Mouse (Mus musculus): ENCODE results near the gene Ndc1.
"Not testable (repeated sequence)": the region's sequence is repeated elsewhere in the genome, so short reads cannot be mapped to it uniquely, and the experiment has no call there.

The Ndc1 gene

GRCm38 (mm10) chr4:107364190-107364639, 3.4 kb upstream of the Ndc1 start:
- DNase-seq (ENCODE audit: low spot score) = no peak

- DNase-seq (ENCODE audit: low spot score) = not testable (repeated sequence)
Observed at GRCm38 (mm10) chr4:107366408-107366807, 1.2 kb upstream of the Ndc1 start.

GRCm38 (mm10) chr4:107372304-107372703, 4.7 kb downstream of the Ndc1 start:
- DNase-seq (ENCODE audit: low spot score) = no peak

- DNase-seq (ENCODE audit: low spot score) = no peak
Observed at GRCm38 (mm10) chr4:107374677-107375076, 7.1 kb downstream of the Ndc1 start.

GRCm38 (mm10) chr4:107378954-107379353, 11.4 kb downstream of the Ndc1 start:
- DNase-seq (ENCODE audit: low spot score) = no peak

- DNase-seq (ENCODE audit: low spot score) = no peak
Observed at GRCm38 (mm10) chr4:107380871-107381270, 13.3 kb downstream of the Ndc1 start.

- DNase-seq (ENCODE audit: low spot score) = no peak
Observed at GRCm38 (mm10) chr4:107387038-107387437, 19.5 kb downstream of the Ndc1 start.

- DNase-seq (ENCODE audit: low spot score) = no peak
Observed at GRCm38 (mm10) chr4:107387465-107387864, 19.9 kb downstream of the Ndc1 start.

GRCm38 (mm10) chr4:107388291-107388690, 20.7 kb downstream of the Ndc1 start:
- no peak for DNase-seq (ENCODE audit: low spot score)

- DNase-seq (ENCODE audit: low spot score) = no peak
Observed at GRCm38 (mm10) chr4:107389345-107389744, 21.8 kb downstream of the Ndc1 start.

- no peak for DNase-seq (ENCODE audit: low spot score)
Observed at GRCm38 (mm10) chr4:107393771-107394170, 26.2 kb downstream of the Ndc1 start.

- no peak for DNase-seq (ENCODE audit: low spot score)
Observed at GRCm38 (mm10) chr4:107420202-107420601, 52.6 kb downstream of the Ndc1 start.

GRCm38 (mm10) chr4:107421711-107422110, 54.1 kb downstream of the Ndc1 start:
- DNase-seq (ENCODE audit: low spot score) = no peak

GRCm38 (mm10) chr4:107422176-107422575, 54.6 kb downstream of the Ndc1 start:
- peak; percentile 41 for DNase-seq (ENCODE audit: low spot score)

GRCm38 (mm10) chr4:107425616-107426015, 58.0 kb downstream of the Ndc1 start:
- DNase-seq (ENCODE audit: low spot score) = no peak

- DNase-seq (ENCODE audit: low spot score) = no peak
Observed at GRCm38 (mm10) chr4:107426631-107427030, 59.0 kb downstream of the Ndc1 start.

- peak; percentile 24 for DNase-seq (ENCODE audit: low spot score)
Observed at GRCm38 (mm10) chr4:107432717-107433116, 65.1 kb downstream of the Ndc1 start.

GRCm38 (mm10) chr4:107433998-107434355, 66.4 kb downstream of the Ndc1 start:
- DNase-seq (ENCODE audit: low spot score) = no peak

GRCm38 (mm10) chr4:107434356-107435237, 67.0 kb downstream of the Ndc1 start, which contains the start of gene Glis1:
Glis1 (plus strand) TSS chr4:107434591.
- peak; percentile 33 for DNase-seq (ENCODE audit: low spot score)

- DNase-seq (ENCODE audit: low spot score) = no peak
Observed at GRCm38 (mm10) chr4:107435238-107435946, 67.8 kb downstream of the Ndc1 start.

GRCm38 (mm10) chr4:107436476-107436875, 68.9 kb downstream of the Ndc1 start:
- no peak for DNase-seq (ENCODE audit: low spot score)

- DNase-seq (ENCODE audit: low spot score) = no peak
Observed at GRCm38 (mm10) chr4:107438741-107439140, 71.2 kb downstream of the Ndc1 start.

GRCm38 (mm10) chr4:107440306-107440705, 72.7 kb downstream of the Ndc1 start:
- no peak for DNase-seq (ENCODE audit: low spot score)

Data from urinary bladder, postnatal 25 days (tissue).